Mouse (Mus musculus): ENCODE data around the gene Rabl6. TPM values are rescaled to one million over a fixed set of nuclear protein-coding genes. Genes with fewer than 3 reads are reported as not detected.
A peak's percentile ranks its signal among the peaks of the same experiment; 100 is the strongest.

The Rabl6 gene
- polyA plus RNA-seq, 1 experiment from 2014 or later = 78.3 TPM

- DNase-seq (ENCODE audit: extremely low spot score, low spot score) = peak; percentile 64
- H3K4me3 ChIP-seq = peak overlapping the region; percentile 44
- H3K9me3 ChIP-seq = no peaks in the 10 kb centered on the region
- H3K27ac ChIP-seq = 0 out of 2 replicates have a peak overlapping the region, but pooled peaks have one; percentile 51
- H3K27me3 ChIP-seq (ENCODE audit: poor library complexity, severe bottlenecking) = peaks cover 64% of the 10 kb centered on the region
- peaks cover 12% of the 10 kb centered on the region for H3K36me3 ChIP-seq (replicated peaks)
- peaks cover 87% of the 10 kb centered on the region for H3K4me1 ChIP-seq
- WGBS = 7% methylated on average over 75 of the region's 75 CpGs
Observed at GRCm38 (mm10) chr2:25577951-25578795, 30.1 kb downstream of the Rabl6 start.

DNA sequence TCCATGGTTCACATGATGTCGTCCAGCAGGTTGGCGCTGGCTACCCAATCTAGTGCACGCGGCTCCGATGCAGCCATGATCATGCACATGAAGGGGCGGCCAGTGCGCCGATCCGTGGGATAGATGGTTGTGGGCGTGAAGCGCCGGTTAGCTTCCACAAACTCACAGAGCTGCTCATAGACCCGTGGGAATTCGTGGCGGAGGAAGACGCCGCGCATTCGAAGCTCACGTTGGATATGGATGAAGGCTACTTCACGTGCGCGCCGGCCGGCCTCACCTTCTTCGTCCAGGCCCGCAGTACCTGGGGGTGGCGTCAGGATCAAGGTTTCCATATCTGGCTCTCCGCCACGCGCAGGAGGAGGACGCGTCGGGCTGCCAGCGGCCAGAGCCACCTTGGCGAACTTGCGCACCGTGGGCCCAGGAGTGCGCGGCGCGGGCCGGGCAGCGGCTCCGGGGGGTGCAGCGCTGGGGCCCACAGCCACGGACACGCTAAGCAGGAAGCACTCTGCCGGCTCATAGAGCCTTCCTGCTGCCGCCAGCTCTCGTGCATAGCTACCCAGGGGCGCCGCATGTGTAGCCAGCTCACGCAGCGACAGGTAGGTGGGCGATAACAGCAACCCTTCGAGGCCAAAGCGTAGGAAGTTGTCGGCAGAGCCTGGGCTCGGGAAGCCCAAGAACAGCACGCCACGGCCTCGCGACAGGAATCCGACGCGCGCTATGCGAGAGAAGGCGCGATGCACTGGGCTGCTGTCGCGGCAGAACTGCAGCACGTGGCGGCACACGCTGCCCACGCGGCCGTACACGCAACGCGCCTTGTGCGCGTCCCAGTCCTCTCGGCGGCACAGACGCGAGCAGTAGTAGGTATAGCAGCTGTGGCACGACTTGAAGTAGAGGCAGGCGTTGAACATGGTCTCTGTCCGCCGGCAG, 31.1 kb downstream of the Rabl6 start:
- no peaks in the 10 kb centered on the region for H3K9me3 ChIP-seq
- H3K4me3 ChIP-seq = peak overlapping the region; percentile 44
- H3K36me3 ChIP-seq (replicated peaks) = peaks cover 12% of the 10 kb centered on the region
- 0 out of 2 replicates have a peak overlapping the region, but pooled peaks have one; percentile 51 for H3K27ac ChIP-seq
- H3K27me3 ChIP-seq (ENCODE audit: poor library complexity, severe bottlenecking) = peaks cover 64% of the 10 kb centered on the region
- H3K4me1 ChIP-seq = peaks cover 83% of the 10 kb centered on the region
- 15% methylated on average over 92 of the region's 92 CpGs for WGBS
- DNase-seq (ENCODE audit: extremely low spot score, low spot score) = no peak

- WGBS = 71% methylated on average over 16 of the region's 16 CpGs
- Histone ChIP-seq H3K27me3 (ENCODE audit: poor library complexity, severe bottlenecking) (peaks cover 60% of the 10 kb centered on the region), H3K9me3 (no peaks in the 10 kb centered on the region), H3K36me3 (replicated peaks) (peaks cover 21% of the 10 kb centered on the region), H3K4me1 (peaks cover 73% of the 10 kb centered on the region), H3K4me3 (peak overlapping the region; percentile 72), H3K27ac (0 out of 2 replicates have a peak overlapping the region, but pooled peaks have one; percentile 92)
- DNase-seq (ENCODE audit: extremely low spot score, low spot score) = no peak
Observed at GRCm38 (mm10) chr2:25576028-25576850, 32.1 kb downstream of the Rabl6 start.

DNA sequence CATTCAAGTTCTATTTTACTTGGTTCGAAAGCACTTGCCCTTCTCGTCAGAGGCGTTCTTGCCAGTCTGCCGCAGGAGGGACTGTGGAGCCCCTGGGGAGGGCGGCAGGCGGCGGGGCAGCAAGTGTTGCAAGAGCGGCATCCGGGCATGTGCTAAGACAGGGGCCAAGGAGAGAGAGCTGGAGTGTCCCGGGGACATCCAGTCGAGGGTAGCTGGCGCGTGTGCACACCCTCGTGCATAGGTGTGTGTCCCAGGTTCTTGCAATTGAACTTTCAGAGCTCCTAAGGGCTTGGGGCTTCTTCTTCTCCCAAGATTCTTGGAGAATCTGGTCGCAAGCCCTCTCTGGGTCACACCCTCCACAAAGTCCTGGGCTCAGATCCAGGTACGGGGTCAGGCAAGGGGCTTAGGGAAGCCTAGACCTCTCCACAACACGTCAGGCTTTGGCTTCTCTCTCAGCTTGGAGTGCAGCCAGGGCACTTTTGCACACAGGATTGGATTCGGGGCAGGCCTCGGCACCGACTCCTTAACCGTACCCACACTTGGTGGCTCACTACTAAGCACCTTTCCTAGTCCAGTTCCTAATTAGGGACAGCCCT, 32.8 kb downstream of the Rabl6 start:
- WGBS = 16% methylated on average over 21 of the region's 21 CpGs
- H3K27me3 ChIP-seq (ENCODE audit: poor library complexity, severe bottlenecking) = peaks cover 53% of the 10 kb centered on the region
- no peak for DNase-seq (ENCODE audit: extremely low spot score, low spot score)

DNA sequence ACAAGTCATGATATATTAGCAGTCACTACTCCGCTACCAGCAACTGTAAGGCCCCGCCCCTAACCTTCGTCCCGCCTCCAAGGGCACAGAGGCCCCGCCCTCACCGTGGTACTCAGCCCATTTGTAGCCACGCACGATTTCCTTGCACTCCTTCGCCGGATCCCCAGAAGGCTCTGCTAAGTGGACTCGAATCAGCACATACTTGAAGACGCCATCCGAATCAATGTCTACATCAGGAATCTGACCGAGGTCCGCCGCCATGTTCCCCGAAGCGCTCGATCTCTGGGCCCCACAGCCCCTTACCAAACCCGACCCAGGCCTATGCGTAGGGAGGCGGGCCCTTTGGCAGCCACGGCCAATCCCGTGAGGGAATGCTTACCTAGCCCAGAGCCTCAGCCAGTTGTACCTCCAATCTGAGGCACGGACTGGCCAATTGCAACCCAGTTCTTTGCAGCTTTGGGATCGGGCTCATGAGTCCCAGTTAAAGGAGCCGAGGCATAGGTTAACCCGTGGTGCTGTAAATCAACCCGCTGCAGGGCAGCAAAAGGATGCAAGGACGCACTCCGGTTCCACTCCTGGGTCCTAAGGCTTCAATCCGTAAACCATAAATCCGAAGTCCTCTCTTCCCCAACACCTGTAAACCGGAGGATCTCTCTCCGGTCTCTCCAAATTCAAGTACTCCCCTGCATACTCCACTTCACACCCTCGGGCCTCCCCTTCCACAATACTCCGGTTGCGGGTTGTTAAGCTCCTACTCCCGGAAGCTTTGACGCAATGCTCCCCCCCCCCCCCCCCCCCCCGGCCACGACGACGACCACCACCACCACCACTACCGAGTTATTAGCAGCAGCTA, 33.5 kb downstream of the Rabl6 start, which contains the start of the genes Mamdc4 and Phpt1:
Gene Mamdc4 (minus strand): TSS at position 267 of the 853 bp plus-strand sequence.
Gene Phpt1 (minus strand): TSS at position 646 of the 853 bp plus-strand sequence.
- peaks cover 62% of the 10 kb centered on the region for H3K4me1 ChIP-seq
- peaks cover 35% of the 10 kb centered on the region for H3K36me3 ChIP-seq (replicated peaks)
- WGBS = under 1% methylated on average over 43 of the region's 45 CpGs
- peak; percentile 98 for DNase-seq (ENCODE audit: extremely low spot score, low spot score)
- H3K27me3 ChIP-seq (ENCODE audit: poor library complexity, severe bottlenecking) = peaks cover 45% of the 10 kb centered on the region
- peak within 1 kb of the TSS; percentile 72 for H3K4me3 ChIP-seq
- H3K9me3 ChIP-seq = no peaks in the 10 kb centered on the region
- H3K27ac ChIP-seq = peak within 1 kb of the TSS; percentile 92

More for the DNA sequence above, 32.8 kb downstream of the Rabl6 start:
- Histone ChIP-seq H3K9me3 (no peaks in the 10 kb centered on the region), H3K4me3 (peak overlapping the region; percentile 72), H3K27ac (peak overlapping the region; percentile 92), H3K4me1 (peaks cover 66% of the 10 kb centered on the region), H3K36me3 (replicated peaks) (peaks cover 28% of the 10 kb centered on the region)

DNA sequence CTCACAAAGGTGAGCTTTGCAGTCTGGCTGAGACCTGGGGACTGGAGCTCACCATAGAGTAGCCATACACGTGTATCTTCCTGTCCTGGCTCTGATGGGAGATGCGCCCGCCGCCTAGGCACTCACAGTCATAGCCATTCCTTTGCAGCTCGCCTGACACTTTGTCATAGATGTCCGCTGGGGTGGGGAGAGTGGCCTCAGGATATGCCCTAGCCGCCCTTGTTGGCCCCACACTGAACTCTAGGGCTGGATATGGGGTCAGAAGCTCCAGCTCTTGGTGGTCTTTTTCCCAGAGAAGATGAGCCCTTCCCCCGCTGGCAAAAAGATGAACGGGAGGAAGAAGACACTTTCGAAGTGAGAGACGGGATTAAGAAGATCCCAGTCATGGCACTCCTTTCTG, 34.2 kb downstream of the Rabl6 start:
- H3K27ac ChIP-seq = peak overlapping the region; percentile 92
- H3K27me3 ChIP-seq (ENCODE audit: poor library complexity, severe bottlenecking) = peaks cover 39% of the 10 kb centered on the region
- peaks cover 55% of the 10 kb centered on the region for H3K4me1 ChIP-seq
- no peaks in the 10 kb centered on the region for H3K9me3 ChIP-seq
- 21% methylated on average over 11 of the region's 11 CpGs for WGBS
- H3K4me3 ChIP-seq = peak overlapping the region; percentile 72
- DNase-seq (ENCODE audit: extremely low spot score, low spot score) = no peak
- peaks cover 42% of the 10 kb centered on the region for H3K36me3 ChIP-seq (replicated peaks)

DNA sequence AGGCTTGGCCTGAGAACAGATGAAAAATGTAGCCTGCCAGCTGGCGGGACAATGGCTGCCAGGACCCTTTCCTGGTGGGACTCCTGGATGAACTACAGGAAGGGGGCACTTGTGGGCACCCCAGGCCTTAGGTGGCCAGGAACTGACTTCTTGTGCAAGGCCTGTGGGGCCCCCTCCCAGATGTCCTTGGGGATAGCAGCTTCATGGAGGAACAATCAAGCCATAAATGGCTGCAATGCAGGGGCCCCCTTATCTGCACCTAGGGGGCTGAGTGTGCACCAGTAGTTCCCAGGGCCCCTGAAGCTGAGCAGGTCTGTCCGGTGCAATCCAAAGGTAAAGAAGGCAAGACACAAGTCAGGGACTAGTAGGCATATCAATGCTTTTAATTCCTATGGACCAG, 35.3 kb downstream of the Rabl6 start:
- Histone ChIP-seq H3K27me3 (ENCODE audit: poor library complexity, severe bottlenecking) (peaks cover 28% of the 10 kb centered on the region), H3K4me3 (peak overlapping the region; percentile 72), H3K9me3 (no peaks in the 10 kb centered on the region), H3K36me3 (replicated peaks) (peaks cover 53% of the 10 kb centered on the region), H3K27ac (no peak overlapping the region), H3K4me1 (peaks cover 45% of the 10 kb centered on the region)
- 85% methylated on average over 2 of the region's 2 CpGs for WGBS
- DNase-seq (ENCODE audit: extremely low spot score, low spot score) = no peak

- H3K36me3 ChIP-seq (replicated peaks) = peaks cover 71% of the 10 kb centered on the region
- DNase-seq (ENCODE audit: extremely low spot score, low spot score) = no peak
- no peak overlapping the region for H3K4me3 ChIP-seq
- H3K27ac ChIP-seq = no peak overlapping the region
- peaks cover 31% of the 10 kb centered on the region for H3K4me1 ChIP-seq
- no peaks in the 10 kb centered on the region for H3K9me3 ChIP-seq
- peaks cover 10% of the 10 kb centered on the region for H3K27me3 ChIP-seq (ENCODE audit: poor library complexity, severe bottlenecking)
- WGBS = 92% methylated on average over 4 of the region's 4 CpGs
Observed at GRCm38 (mm10) chr2:25571221-25571620, 37.1 kb downstream of the Rabl6 start.

DNA sequence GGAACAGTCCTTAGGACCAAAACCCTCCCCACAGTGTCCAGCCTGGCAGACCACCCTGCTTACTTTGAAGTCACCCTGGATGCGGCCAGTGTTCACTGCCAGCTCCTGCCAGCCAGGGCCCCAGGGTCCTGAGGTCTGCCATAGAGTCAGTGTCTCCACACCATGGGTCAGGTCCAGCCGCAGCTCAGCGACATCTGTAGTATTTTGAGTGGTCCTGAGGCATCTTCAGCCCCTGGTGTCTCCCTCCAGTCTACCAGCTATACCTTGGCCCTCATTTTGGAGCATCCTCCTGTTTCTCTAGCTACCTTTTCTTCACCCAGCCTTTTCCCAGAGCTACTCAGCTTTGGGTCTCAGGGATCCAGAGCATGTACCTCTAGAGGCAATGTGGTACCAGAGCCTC, 39.0 kb downstream of the Rabl6 start:
- Histone ChIP-seq H3K27ac (no peak overlapping the region), H3K4me3 (no peak overlapping the region), H3K36me3 (replicated peaks) (peaks cover 90% of the 10 kb centered on the region), H3K4me1 (peaks cover 18% of the 10 kb centered on the region), H3K27me3 (ENCODE audit: poor library complexity, severe bottlenecking) (no peaks in the 10 kb centered on the region), H3K9me3 (no peaks in the 10 kb centered on the region)
- DNase-seq (ENCODE audit: extremely low spot score, low spot score) = no peak
- WGBS = 85% methylated on average over 3 of the region's 3 CpGs

GRCm38 (mm10) chr2:25568473-25569019, 39.8 kb downstream of the Rabl6 start:
- H3K27ac ChIP-seq = no peak overlapping the region
- DNase-seq (ENCODE audit: extremely low spot score, low spot score) = no peak
- no peaks in the 10 kb centered on the region for H3K27me3 ChIP-seq (ENCODE audit: poor library complexity, severe bottlenecking)
- H3K36me3 ChIP-seq (replicated peaks) = peaks cover 98% of the 10 kb centered on the region
- peaks cover 10% of the 10 kb centered on the region for H3K4me1 ChIP-seq
- WGBS = 93% methylated on average over 6 of the region's 6 CpGs
- no peaks in the 10 kb centered on the region for H3K9me3 ChIP-seq
- H3K4me3 ChIP-seq = no peak overlapping the region

GRCm38 (mm10) chr2:25566558-25566957, 41.8 kb downstream of the Rabl6 start:
- 84% methylated on average over 6 of the region's 6 CpGs for WGBS
- H3K27ac ChIP-seq = no peak overlapping the region
- H3K9me3 ChIP-seq = no peaks in the 10 kb centered on the region
- DNase-seq (ENCODE audit: extremely low spot score, low spot score) = no peak
- no peaks in the 10 kb centered on the region for H3K27me3 ChIP-seq (ENCODE audit: poor library complexity, severe bottlenecking)
- peaks cover 100% of the 10 kb centered on the region for H3K36me3 ChIP-seq (replicated peaks)
- H3K4me3 ChIP-seq = no peak overlapping the region
- H3K4me1 ChIP-seq = no peaks in the 10 kb centered on the region
